Mouse (Mus musculus) WW6 (cell line): Measurements from ENCODE around the gene Ptprr.

Experiments
- DNase-seq: peaks from one replicate; pipeline ENCODE4 v3.0.0-alpha.2; 2013; ENCODE audit warnings: low read depth, low spot score

Gene Ptprr

GRCm38 (mm10) chr10:116196596-116197415 is 178.8 kb downstream of the Ptprr start:
- no peak for DNase-seq

- DNase-seq: no peak
Observed at GRCm38 (mm10) chr10:116197416-116197939, 179.5 kb downstream of the Ptprr start.

- DNase-seq: no peak
Observed at GRCm38 (mm10) chr10:116199035-116199434, 181.0 kb downstream of the Ptprr start.

GRCm38 (mm10) chr10:116201542-116201941 is 183.5 kb downstream of the Ptprr start:
- no peak for DNase-seq

GRCm38 (mm10) chr10:116205580-116206358 is 187.8 kb downstream of the Ptprr start:
- no peak for DNase-seq

- no peak for DNase-seq
Observed at GRCm38 (mm10) chr10:116206449-116206848, 188.4 kb downstream of the Ptprr start.

- no peak for DNase-seq
Observed at GRCm38 (mm10) chr10:116207987-116208726, 190.1 kb downstream of the Ptprr start.

GRCm38 (mm10) chr10:116208727-116209115 is 190.7 kb downstream of the Ptprr start:
- DNase-seq: no peak

- DNase-seq: no peak
Observed at GRCm38 (mm10) chr10:116212127-116212526, 194.1 kb downstream of the Ptprr start.

GRCm38 (mm10) chr10:116220336-116221118 is 202.5 kb downstream of the Ptprr start:
- DNase-seq: no peak

- DNase-seq: no peak
Observed at GRCm38 (mm10) chr10:116235299-116235698, 217.3 kb downstream of the Ptprr start.

- no peak for DNase-seq
Observed at GRCm38 (mm10) chr10:116242200-116242599, 224.2 kb downstream of the Ptprr start.

GRCm38 (mm10) chr10:116243373-116243772 is 225.4 kb downstream of the Ptprr start:
- DNase-seq: no peak

GRCm38 (mm10) chr10:116245632-116246031 is 227.6 kb downstream of the Ptprr start:
- DNase-seq: no peak

GRCm38 (mm10) chr10:116252668-116253067 is 234.7 kb downstream of the Ptprr start:
- DNase-seq: no peak

- DNase-seq: no peak
Observed at GRCm38 (mm10) chr10:116253972-116254371, 236.0 kb downstream of the Ptprr start.

- no peak for DNase-seq
Observed at GRCm38 (mm10) chr10:116259298-116259697, 241.3 kb downstream of the Ptprr start.

- no peak for DNase-seq
Observed at GRCm38 (mm10) chr10:116260658-116261433, 242.8 kb downstream of the Ptprr start.

GRCm38 (mm10) chr10:116261559-116261958 is 243.5 kb downstream of the Ptprr start:
- DNase-seq: no peak

GRCm38 (mm10) chr10:116264521-116264920 is 246.5 kb downstream of the Ptprr start:
- DNase-seq: no peak
